Mouse (Mus musculus) gastrocnemius, postnatal 25 days (tissue): ENCODE results near the gene Gbp7. TPM values are rescaled to one million over a fixed set of nuclear protein-coding genes. Genes with fewer than 3 reads are reported as not detected.
"Not testable (repeated sequence)": the region's sequence is repeated elsewhere in the genome, so short reads cannot be mapped to it uniquely, and the experiment has no call there.

Source experiments
- DNase-seq: peaks from one replicate; pipeline ENCODE4 v3.0.0; 2022
- long read RNA-seq, 2 experiments: library from polyadenylated mRNA; stranded (forward); transcript quantifications; one replicate each; pipeline ENCODE4 v2.0.0; 2021
- total RNA-seq, 2 experiments: library from RNA; stranded (reverse); gene quantifications; 1 replicate in 1 of 2; 2 replicates in 1 of 2; pipeline ENCODE4 v1.2.3; 2021

Gene Gbp7
- 10 to 100 TPM in 1 of 2 experiments, 1 to 10 TPM in 1; 8.8 to 14.1 TPM for total RNA-seq
- long read RNA-seq, experiment 1, transcript Gbp7-202 (11 exons, 2,497 nt), result major isoform, 5 of 5 reads
- long read RNA-seq, experiment 1, partial matches to known transcripts, result 0 of 5 reads
- long read RNA-seq, experiment 1, other reads (novel, unspliced or antisense), result 0 of 5 reads
- long read RNA-seq, experiment 2, transcript Gbp7-202 (11 exons, 2,497 nt), result major isoform, 9 of 10 reads
- long read RNA-seq, experiment 2, partial matches to known transcripts, result 0 of 10 reads
- long read RNA-seq, experiment 2, other reads (novel, unspliced or antisense), result 1 of 10 reads

- DNase-seq, result peak; percentile 58
Observed at GRCm38 (mm10) chr3:142530087-142530953, at the start of gene Gbp7. TSS of gene Gbp7 (plus strand) at chr3:142530342.

DNA sequence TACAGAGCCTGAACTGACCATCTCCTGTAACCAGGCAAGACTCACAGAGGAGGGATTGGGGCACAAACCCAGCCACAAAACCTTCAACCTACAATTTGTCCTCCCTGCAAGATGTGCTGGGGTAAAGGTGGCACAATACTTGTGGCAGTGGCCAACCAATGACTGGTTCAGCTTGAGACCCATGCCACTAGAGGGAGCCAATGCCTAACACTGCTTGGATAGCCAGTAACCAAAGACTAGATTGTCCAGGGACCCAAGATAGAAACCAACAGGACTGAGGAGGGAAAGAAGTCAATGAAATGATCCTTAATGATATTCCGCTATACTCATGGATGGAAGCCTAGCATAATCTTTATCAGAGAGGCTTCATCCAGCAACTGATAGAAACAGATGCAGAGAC is 39.7 kb upstream of the Gbp7 start:
- DNase-seq, result peak; percentile 45

- peak; percentile 70 for DNase-seq
Observed at GRCm38 (mm10) chr3:142493536-142494061, 36.5 kb upstream of the Gbp7 start, which contains the start of gene Gbp5. TSS of gene Gbp5 (plus strand) at chr3:142493978.

DNA sequence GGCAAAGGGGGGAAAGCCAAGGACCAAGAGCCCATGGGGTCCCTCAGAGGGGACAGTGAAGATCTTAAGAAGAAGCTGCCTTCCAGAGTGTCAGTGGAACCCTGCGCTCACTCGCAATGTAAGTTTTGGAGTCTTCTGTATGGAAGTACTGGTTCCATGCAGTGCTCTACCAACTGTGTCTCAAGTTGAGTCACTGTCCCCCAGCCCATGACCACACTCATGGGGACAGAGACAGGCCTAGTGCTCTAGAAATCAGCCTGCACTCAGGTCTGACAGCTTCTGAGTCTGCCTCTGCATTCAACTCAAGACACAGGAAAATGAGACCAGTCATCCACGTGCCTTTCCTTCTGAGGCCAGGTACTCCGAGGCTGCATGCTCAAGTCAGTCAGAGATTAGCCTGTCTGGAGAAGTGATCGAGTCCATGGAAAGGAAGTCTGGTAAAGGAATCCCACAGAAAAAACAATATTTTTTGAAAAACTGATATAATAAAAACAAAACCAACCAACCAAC is 34.9 kb upstream of the Gbp7 start:
- no peak for DNase-seq

GRCm38 (mm10) chr3:142496113-142497101 is 33.7 kb upstream of the Gbp7 start:
- no peak for DNase-seq

- no peak for DNase-seq
Observed at GRCm38 (mm10) chr3:142497123-142497841, 32.9 kb upstream of the Gbp7 start.

DNA sequence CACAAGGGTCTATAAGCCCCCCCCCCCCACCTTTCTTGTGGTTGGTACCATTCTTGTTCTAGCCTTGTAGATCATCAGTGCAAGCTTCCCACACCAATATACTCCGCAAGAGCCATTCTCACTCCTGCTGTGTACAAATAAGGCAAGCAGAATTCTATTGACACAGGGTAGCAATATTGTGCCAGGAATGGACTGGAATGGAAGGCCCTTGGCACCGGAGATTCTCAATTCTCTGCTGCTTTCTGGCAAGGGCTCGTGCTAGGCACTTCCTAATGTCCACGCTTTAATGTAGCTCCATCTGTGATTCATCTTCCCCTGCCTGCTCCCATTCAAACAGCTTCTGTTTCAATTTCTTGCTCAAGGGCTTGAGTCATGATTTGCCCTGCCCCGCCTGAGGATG is 31.2 kb upstream of the Gbp7 start:
- DNase-seq, result no peak

DNA sequence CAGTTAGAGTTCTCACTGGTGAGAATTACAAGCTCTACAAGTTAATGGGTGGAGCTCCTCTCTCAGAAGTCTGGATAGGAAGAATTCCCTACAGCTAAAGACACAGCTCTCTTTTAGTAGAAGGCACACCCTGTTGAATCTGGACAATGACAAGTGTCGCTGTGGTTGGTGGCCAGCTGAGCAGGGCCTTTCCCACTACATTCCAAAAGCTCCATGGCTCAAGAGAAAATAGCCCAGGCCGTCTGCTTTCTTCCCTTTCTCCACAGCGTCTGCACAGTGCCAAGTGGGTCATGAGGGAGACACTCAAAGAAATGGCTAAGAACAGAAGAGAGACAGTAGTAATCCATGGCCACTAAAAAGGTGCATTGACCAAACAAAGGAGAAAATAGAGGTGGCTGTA is 2.0 kb upstream of the Gbp7 start:
- DNase-seq, result no peak

DNA sequence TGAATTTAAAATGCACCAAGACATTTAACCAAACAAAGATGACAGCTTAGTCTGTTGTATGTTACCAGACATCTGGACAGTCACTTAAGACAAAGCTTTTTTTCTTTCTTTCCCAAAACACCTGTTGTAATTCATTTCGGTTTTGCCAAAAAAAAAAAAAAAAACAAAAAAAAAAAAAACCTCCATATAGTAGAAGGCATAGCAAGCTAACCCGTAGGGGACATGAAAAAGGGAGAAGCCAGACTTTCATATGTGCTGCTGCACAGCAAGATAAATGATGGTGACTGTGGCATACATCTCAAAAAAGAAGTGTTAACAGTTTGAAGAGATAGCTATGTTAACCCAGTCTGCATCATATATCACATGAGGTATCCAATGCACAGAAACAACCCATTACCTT is 545 bp upstream of the Gbp7 start:
- no peak for DNase-seq

DNA sequence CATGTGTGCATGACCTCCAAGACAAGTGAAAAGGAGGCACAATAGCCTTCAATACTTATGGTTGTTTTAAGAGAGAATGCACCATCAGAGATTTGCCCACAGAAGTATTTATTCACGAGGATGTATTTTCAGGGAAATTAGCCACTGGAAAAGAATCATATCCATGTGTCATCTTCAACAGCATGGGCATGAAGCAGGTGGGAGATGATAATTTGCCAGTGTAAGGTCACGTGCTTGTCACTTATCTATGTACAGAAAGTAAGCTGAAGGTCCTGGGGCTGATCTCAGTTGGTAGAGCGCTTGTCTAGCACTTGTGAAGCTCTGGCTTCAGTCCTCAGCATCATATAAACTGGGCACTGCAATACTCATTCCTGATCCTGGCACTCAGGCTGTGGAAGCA is 1.5 kb downstream of the Gbp7 start:
- no peak for DNase-seq

DNA sequence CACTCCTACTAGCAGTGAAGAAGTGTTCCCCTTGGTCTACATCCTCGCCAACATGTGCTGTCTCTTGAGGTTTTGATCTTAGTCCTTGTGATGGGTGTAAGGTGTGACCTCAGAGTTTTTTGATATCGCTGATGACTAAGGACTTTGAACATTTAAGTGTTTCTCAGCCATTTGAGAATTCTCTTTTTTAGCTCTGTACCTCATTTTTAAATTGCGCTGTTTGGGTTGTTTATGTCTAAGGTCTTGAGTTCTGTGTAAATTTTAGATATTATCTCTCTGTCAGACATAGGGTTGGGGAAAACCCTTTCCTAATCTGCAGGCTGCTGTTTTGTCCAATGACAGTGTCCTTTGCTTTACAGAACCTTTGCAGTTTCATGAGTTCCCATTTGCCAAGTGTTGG is 3.0 kb downstream of the Gbp7 start:
- no peak for DNase-seq

GRCm38 (mm10) chr3:142535667-142536066 is 5.5 kb downstream of the Gbp7 start:
- no peak for DNase-seq

DNA sequence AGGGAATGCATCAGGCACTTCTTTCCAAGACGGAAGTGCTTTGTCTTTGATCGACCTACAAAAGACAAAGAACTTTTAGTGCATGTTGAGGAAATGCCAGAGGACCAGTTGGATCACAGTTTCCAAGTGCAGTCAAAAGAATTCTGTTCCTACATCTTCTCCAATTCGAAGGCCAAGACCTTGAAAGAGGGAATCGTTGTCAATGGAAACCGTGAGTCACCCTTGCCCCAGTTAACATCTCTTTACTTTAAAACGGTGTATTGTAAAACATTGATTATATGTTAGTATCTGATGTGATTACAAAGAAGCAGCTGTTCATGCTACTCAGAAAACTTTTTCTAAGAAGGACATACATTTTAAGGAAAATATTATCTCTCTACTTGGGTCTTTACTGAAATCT is 11.2 kb downstream of the Gbp7 start:
- no peak for DNase-seq

DNA sequence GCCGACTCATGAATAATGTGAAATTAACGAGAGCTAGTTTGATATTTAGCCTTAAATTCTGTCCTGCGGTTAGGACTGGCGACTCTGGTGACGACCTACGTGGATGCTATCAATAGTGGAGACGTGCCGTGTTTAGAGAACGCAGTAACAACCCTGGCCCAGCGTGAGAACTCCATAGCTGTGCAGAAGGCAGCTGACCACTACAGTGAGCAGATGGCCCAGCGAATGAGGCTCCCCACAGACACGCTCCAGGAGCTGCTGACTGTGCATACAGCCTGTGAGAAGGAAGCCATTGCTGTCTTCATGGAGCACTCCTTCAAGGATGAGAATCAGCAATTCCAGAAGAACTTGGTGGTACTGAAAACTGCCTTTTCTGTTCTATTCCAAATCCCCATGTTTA is 12.6 kb downstream of the Gbp7 start:
- DNase-seq, result not testable (repeated sequence)

- no peak for DNase-seq
Observed at GRCm38 (mm10) chr3:142546690-142547089, 16.5 kb downstream of the Gbp7 start.

DNA sequence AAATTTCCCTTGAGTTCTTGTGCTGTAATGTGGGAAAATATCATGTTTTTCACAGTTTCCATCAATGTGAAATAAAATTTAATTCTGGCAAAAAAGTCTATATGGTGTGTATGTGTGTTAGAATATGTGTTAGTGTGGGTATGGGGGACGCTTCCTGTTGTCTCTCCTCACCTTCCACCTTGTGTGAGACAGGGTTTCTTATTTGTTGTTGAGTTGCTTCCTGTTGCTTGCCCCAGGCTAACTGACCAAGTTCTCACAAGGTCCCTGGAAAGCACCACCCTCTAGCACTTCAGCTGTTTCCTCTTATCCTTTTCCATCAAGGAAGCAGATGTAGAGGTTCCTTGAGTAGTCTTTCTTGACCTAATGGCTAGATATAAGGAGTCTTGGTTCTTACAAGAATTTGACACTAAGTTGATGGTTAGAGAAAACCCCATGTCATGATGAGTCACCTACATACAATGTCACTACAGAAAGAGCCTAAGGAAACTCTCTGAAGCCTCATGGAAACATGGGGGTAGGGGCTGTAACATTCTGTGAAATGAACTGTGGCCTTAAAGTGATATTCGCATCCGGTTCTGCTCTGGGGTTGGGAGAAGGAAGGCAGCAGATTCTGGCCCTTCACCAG is 20.0 kb downstream of the Gbp7 start:
- DNase-seq, result no peak

GRCm38 (mm10) chr3:142554601-142555000 is 24.5 kb downstream of the Gbp7 start:
- DNase-seq, result no peak

DNA sequence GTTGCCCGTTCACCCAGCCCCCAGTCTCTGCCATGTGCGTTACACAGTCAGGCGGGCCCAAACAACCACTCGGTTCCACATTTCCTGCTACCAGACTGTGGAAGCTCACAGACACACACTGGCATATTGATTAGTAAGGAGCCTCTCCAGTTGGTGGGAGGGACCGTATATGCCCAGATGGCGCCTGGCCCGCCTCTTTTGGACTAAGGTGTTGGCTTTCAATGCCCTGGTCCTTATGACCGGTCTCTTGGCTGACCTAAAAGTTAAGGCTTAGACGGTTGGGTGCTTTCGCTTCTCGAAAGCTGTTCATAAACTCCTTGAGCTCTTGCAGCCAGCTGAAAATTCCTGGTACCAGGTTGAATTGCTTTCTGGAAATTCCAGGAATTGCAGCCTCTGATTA is 25.5 kb downstream of the Gbp7 start:
- no peak for DNase-seq

DNA sequence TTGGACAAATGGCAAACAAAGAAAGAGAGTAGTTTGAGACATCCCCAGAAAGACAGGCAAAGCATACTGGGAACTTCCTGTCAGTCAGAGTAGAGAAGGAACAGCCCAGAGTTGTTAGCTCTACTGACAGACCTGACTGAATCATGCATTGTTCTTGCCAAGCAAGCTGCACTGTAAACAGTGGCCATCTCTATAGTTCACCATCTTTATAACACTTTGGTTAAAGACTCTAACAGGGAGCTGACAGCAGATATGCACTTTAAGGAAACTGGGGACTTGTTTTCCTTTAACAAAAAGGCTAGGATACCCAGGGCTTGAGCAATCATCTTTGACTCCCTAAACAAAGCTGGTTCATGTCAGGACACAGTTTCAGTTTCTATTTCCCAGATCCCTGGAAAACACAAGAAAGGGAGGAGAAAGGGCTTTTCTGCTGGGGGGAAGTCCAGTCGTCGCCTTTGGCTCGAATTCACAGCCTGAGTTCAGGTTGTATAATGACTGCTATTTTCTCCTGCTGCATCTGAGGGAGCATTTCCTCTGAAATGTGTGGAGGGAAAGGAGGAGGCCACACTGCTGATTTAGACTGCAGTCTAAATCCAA is 29.6 kb downstream of the Gbp7 start, which contains the start of gene Gbp3:
Gene Gbp3, plus strand, starts transcription at position 395 of the 597 bp plus-strand sequence.
- peak; percentile 36 for DNase-seq
